Mouse (Mus musculus): ENCODE measurements around the gene Vars. TPM values are rescaled to one million over a fixed set of nuclear protein-coding genes. Genes with fewer than 3 reads are reported as not detected.

Gene Vars
- total and polyA plus RNA-seq, 3 experiments, result 130 to 1,339 (median 289) TPM

DNA sequence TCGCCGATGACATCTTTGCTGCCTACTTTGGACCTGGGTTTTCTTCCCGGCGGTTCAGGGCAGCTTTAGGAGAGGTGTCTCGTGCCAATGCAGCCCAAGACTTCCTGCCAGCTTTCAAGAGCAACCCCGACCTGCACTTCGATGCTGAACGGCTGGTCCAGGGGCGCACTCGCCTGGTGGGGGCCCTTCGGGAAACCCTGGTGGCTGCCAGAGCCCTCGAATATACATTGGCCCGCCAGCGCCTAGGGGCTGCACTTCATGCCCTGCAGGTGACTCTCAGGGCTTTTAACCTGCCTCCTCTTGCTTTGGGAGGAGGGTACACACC lies 16.9 kb downstream of the Vars start:
- no peaks in the 10 kb centered on the region for H3K9me3 ChIP-seq (replicated peaks)
- H3K4me3 ChIP-seq (ENCODE audit: low read depth, low read length), result no peak overlapping the region
- TF ChIP-seq POLR2AphosphoS5 (IDR thresholded peaks at IDR 0.05; ENCODE audit: insufficient replicate concordance, low read depth, low read length) (0 out of 2 replicates have a peak, but pooled peaks have one; percentile 1), CTCF (IDR thresholded peaks at IDR 0.05; ENCODE audit: low read depth, low read length) (no peak), GATA1 (IDR thresholded peaks at IDR 0.05; ENCODE audit: borderline replicate concordance, low read length) (no peak), GATA2 (IDR thresholded peaks at IDR 0.05; ENCODE audit: borderline replicate concordance, low read depth, low read length) (no peak), TAL1 (conservative IDR thresholded peaks at IDR 0.05; ENCODE audit: low read depth, low read length) (no peak)
- H3K27me3 ChIP-seq (ENCODE audit: insufficient read depth, low read length), result no peaks in the 10 kb centered on the region; the same call in 1 of the 2 replicates
- peaks cover 72% of the 10 kb centered on the region for H3K36me3 ChIP-seq (replicated peaks)
- DNase-seq (ENCODE audit: low spot score) (no peak), ATAC-seq (ENCODE audit: extremely low read depth, insufficient number of reproducible peaks, low FRiP score, poor library complexity, severe bottlenecking) (no peak)
- peaks cover 94% of the 10 kb centered on the region for H3K4me1 ChIP-seq (ENCODE audit: insufficient read depth, low read depth, low read length)

DNA sequence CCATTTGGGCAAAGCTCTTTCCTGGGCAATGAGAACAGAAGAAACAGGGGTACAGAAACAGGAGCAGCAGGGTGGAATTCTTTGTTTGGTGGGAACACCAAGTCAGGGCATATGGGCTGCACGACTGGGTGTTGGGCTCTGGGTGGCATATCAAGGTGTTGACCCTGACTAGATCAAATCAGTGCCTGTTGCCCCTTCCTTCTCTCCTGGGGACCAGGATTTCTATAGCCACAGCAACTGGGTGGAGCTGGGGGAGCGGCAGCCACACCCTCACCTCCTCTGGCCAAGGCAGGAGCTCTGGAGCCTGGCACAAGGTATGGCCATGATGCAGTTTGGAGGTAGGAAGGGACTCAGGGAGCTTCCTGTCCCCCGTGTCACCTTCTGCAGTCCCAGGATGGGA lies 17.4 kb downstream of the Vars start:
- Histone ChIP-seq H3K27me3 (ENCODE audit: insufficient read depth, low read length) (no peaks in the 10 kb centered on the region; the same call in 1 of the 2 replicates), H3K9me3 (replicated peaks) (no peaks in the 10 kb centered on the region), H3K4me3 (ENCODE audit: low read depth, low read length) (no peak overlapping the region), H3K36me3 (replicated peaks) (peaks cover 70% of the 10 kb centered on the region), H3K4me1 (ENCODE audit: insufficient read depth, low read depth, low read length) (peaks cover 94% of the 10 kb centered on the region)
- TF ChIP-seq POLR2AphosphoS5 (IDR thresholded peaks at IDR 0.05; ENCODE audit: insufficient replicate concordance, low read depth, low read length) (no peak), GATA2 (IDR thresholded peaks at IDR 0.05; ENCODE audit: borderline replicate concordance, low read depth, low read length) (no peak), CTCF (IDR thresholded peaks at IDR 0.05; ENCODE audit: low read depth, low read length) (no peak), TAL1 (conservative IDR thresholded peaks at IDR 0.05; ENCODE audit: low read depth, low read length) (no peak), GATA1 (IDR thresholded peaks at IDR 0.05; ENCODE audit: borderline replicate concordance, low read length) (no peak)
- no peak for DNase-seq (ENCODE audit: low spot score)
- no peak for ATAC-seq (ENCODE audit: extremely low read depth, insufficient number of reproducible peaks, low FRiP score, poor library complexity, severe bottlenecking)

DNA sequence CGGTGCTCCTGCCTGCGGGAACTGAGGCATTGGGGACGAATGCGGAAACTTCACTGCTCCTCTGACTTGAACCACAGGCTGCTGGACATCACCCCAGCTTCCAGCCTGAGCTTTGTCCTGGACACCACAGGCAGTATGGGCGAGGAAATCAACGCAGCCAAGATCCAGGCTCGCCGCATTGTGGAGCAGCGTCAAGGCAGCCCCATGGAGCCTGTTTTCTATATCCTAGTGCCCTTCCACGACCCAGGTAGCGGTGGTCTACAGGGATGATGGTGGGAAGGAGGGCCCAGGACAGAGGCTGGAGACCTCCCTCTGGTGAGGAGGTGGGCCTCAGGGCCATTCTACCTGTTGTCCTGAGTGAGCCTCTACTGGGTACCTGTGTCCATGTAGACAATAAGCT lies 19.1 kb downstream of the Vars start:
- ATAC-seq (ENCODE audit: extremely low read depth, insufficient number of reproducible peaks, low FRiP score, poor library complexity, severe bottlenecking), result no peak
- Histone ChIP-seq H3K9me3 (replicated peaks) (no peaks in the 10 kb centered on the region), H3K27me3 (ENCODE audit: insufficient read depth, low read length) (no peaks in the 10 kb centered on the region; the same call in 1 of the 2 replicates), H3K4me1 (ENCODE audit: insufficient read depth, low read depth, low read length) (peaks cover 94% of the 10 kb centered on the region), H3K4me3 (ENCODE audit: low read depth, low read length) (no peak overlapping the region), H3K36me3 (replicated peaks) (peaks cover 70% of the 10 kb centered on the region)
- TF ChIP-seq POLR2AphosphoS5 (IDR thresholded peaks at IDR 0.05; ENCODE audit: insufficient replicate concordance, low read depth, low read length), result no peak
- no peak for TF ChIP-seq GATA1 (IDR thresholded peaks at IDR 0.05; ENCODE audit: borderline replicate concordance, low read length)
- TF ChIP-seq GATA2 (IDR thresholded peaks at IDR 0.05; ENCODE audit: borderline replicate concordance, low read depth, low read length), result no peak
- TF ChIP-seq CTCF (IDR thresholded peaks at IDR 0.05; ENCODE audit: low read depth, low read length), result no peak
- no peak for TF ChIP-seq TAL1 (conservative IDR thresholded peaks at IDR 0.05; ENCODE audit: low read depth, low read length)
- no peak for DNase-seq (ENCODE audit: low spot score)

DNA sequence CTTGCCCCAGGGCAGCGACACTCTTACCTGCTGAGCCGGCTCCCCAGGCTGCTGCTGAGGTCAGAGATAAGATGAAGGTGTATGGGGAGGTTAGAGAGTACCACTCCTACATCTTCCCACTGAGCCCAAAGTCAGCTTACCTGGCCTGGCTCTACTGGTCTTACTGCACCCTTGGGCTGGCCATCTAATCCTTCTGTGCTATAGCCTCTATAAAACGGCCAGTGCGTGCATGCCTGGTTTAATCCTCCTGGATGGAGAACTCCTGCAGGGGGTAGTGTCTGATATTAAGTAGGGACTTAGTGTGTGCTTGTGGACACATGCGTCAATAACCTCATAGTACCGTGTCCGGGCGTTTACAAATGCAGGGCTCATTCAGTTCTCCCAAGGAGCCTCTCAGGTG lies 19.8 kb downstream of the Vars start:
- Histone ChIP-seq H3K9me3 (replicated peaks) (no peaks in the 10 kb centered on the region), H3K4me3 (ENCODE audit: low read depth, low read length) (no peak overlapping the region; the same call in 1 of the 2 replicates), H3K36me3 (replicated peaks) (peaks cover 68% of the 10 kb centered on the region), H3K4me1 (ENCODE audit: insufficient read depth, low read depth, low read length) (peaks cover 94% of the 10 kb centered on the region), H3K27me3 (ENCODE audit: insufficient read depth, low read length) (no peaks in the 10 kb centered on the region)
- TF ChIP-seq GATA1 (IDR thresholded peaks at IDR 0.05; ENCODE audit: borderline replicate concordance, low read length) (no peak), GATA2 (IDR thresholded peaks at IDR 0.05; ENCODE audit: borderline replicate concordance, low read depth, low read length) (no peak), POLR2AphosphoS5 (IDR thresholded peaks at IDR 0.05; ENCODE audit: insufficient replicate concordance, low read depth, low read length) (no peak), TAL1 (conservative IDR thresholded peaks at IDR 0.05; ENCODE audit: low read depth, low read length) (no peak), CTCF (IDR thresholded peaks at IDR 0.05; ENCODE audit: low read depth, low read length) (no peak)
- DNase-seq (ENCODE audit: low spot score), result no peak
- no peak for ATAC-seq (ENCODE audit: extremely low read depth, insufficient number of reproducible peaks, low FRiP score, poor library complexity, severe bottlenecking)

DNA sequence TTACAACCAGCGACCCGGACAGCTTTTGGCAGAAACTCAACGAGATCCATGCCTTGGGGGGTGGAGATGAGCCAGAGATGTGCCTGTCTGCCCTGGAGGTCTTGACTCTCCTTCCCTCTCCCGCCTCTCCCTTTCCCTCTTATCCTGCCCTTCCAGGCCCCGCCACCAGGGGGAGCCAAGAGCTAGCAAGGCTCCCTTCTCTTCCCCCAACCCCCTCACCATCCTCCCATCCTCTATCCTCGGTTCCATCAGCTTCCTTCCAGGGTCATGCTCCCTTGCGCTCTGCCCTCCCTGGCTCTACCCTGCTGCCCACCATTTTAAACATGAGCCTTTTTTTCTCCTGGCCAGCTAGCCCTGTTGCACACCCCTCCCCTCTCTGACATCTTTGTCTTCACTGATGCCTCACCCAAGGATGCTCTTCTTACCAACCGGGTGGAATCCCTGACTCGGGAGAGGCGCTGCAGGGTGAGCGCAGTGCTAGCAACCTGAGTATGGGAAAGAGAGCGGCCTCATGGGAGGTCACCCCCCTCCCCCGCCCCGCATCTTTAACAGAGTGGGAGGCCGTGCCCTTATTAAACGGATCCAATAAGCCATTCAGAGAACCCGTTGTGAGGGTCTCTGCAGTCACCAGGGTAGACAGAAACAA lies 20.5 kb downstream of the Vars start:
- Histone ChIP-seq H3K27me3 (ENCODE audit: insufficient read depth, low read length) (no peaks in the 10 kb centered on the region), H3K9me3 (replicated peaks) (no peaks in the 10 kb centered on the region), H3K36me3 (replicated peaks) (peaks cover 68% of the 10 kb centered on the region), H3K4me3 (ENCODE audit: low read depth, low read length) (peak overlapping the region; percentile 68; the same call in 1 of the 2 replicates), H3K4me1 (ENCODE audit: insufficient read depth, low read depth, low read length) (peaks cover 94% of the 10 kb centered on the region)
- DNase-seq (ENCODE audit: low spot score), result peak; percentile 69
- 0 out of 2 replicates have a peak, but pooled peaks have one; percentile 12 for ATAC-seq (ENCODE audit: extremely low read depth, insufficient number of reproducible peaks, low FRiP score, poor library complexity, severe bottlenecking)
- TF ChIP-seq GATA1 (IDR thresholded peaks at IDR 0.05; ENCODE audit: borderline replicate concordance, low read length) (no peak), CTCF (IDR thresholded peaks at IDR 0.05; ENCODE audit: low read depth, low read length) (peak; percentile 87)

DNA sequence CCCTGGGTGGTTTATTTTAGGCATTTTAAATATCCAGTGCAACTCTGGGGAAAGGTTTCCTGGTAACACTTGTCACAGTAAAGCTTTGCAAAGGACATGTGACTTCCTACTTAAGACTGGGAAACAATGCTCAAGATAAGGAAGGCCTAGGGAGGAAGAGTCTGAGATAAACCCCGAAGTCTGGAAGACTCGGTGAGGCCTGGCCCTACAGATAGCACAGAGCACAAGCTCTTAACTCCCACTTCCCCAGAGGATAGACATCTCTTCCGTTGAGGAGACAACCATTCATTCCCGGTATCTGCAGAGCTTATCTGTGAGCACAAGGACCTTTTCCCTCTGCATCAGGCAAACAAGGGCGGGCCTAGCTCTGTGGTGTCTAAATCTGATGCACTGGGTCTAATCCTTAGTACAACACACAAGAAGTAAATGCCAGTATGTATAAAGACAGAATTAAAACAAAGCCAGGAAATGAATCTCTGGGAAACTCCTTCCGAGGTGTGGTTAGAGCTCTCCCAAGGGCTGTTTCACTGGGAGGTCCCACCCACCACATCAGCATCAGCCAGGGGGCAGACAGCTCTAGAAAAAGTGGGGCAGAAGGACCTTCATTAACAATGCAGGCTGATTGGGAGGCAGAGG lies 21.2 kb downstream of the Vars start:
- no peaks in the 10 kb centered on the region for H3K9me3 ChIP-seq (replicated peaks)
- peak overlapping the region; percentile 68; the same call in 1 of the 2 replicates for H3K4me3 ChIP-seq (ENCODE audit: low read depth, low read length)
- no peaks in the 10 kb centered on the region for H3K27me3 ChIP-seq (ENCODE audit: insufficient read depth, low read length)
- peaks cover 65% of the 10 kb centered on the region for H3K36me3 ChIP-seq (replicated peaks)
- ATAC-seq (ENCODE audit: extremely low read depth, insufficient number of reproducible peaks, low FRiP score, poor library complexity, severe bottlenecking) (peak; percentile 85), DNase-seq (ENCODE audit: low spot score) (peak; percentile 58)
- H3K4me1 ChIP-seq (ENCODE audit: insufficient read depth, low read depth, low read length), result peaks cover 93% of the 10 kb centered on the region
- TF ChIP-seq POLR2AphosphoS5 (IDR thresholded peaks at IDR 0.05; ENCODE audit: insufficient replicate concordance, low read depth, low read length) (no peak), GATA1 (IDR thresholded peaks at IDR 0.05; ENCODE audit: borderline replicate concordance, low read length) (no peak), GATA2 (IDR thresholded peaks at IDR 0.05; ENCODE audit: borderline replicate concordance, low read depth, low read length) (peak; percentile 49; the same call in 1 of the 2 replicates), CTCF (IDR thresholded peaks at IDR 0.05; ENCODE audit: low read depth, low read length) (no peak), TAL1 (conservative IDR thresholded peaks at IDR 0.05; ENCODE audit: low read depth, low read length) (peak; percentile 95)
